Mouse (Mus musculus) urinary bladder, postnatal 4 days (tissue): ENCODE data around the gene Fam189b.
A peak's percentile ranks its signal among the peaks of the same experiment; 100 is the strongest.
"Not testable (repeated sequence)": the region's sequence is repeated elsewhere in the genome, so short reads cannot be mapped to it uniquely, and the experiment has no call there.

Source experiments
- DNase-seq, 2 experiments: peaks; one replicate each; pipeline ENCODE4 v3.0.0; 2021 to 2022; ENCODE audit warnings: low spot score in 2 of 2

The Fam189b gene

GRCm38 (mm10) chr3:89183058-89183958 lies at the start of gene Fam189b:
Gene Fam189b (plus strand): TSS chr3:89183143.
- peak; percentile 83 to 88 for DNase-seq

- no peak for DNase-seq
Observed at GRCm38 (mm10) chr3:89133752-89134151, 49.2 kb upstream of the Fam189b start.

- no peak for DNase-seq
Observed at GRCm38 (mm10) chr3:89135958-89136357, 47.0 kb upstream of the Fam189b start, which contains the start of gene Pklr. Gene Pklr (plus strand): TSS chr3:89136142.

GRCm38 (mm10) chr3:89136365-89136764 lies 46.6 kb upstream of the Fam189b start:
- DNase-seq = no peak

- DNase-seq = no peak
Observed at GRCm38 (mm10) chr3:89144821-89145220, 38.1 kb upstream of the Fam189b start.

GRCm38 (mm10) chr3:89145566-89145965 lies 37.4 kb upstream of the Fam189b start:
- DNase-seq = no peak

GRCm38 (mm10) chr3:89147101-89147978 lies 35.6 kb upstream of the Fam189b start:
- DNase-seq = no peak

- no peak for DNase-seq
Observed at GRCm38 (mm10) chr3:89147979-89148311, 35.0 kb upstream of the Fam189b start.

- DNase-seq = no peak
Observed at GRCm38 (mm10) chr3:89148567-89148966, 34.4 kb upstream of the Fam189b start.

- no peak for DNase-seq
Observed at GRCm38 (mm10) chr3:89152084-89152835, 30.7 kb upstream of the Fam189b start.

- DNase-seq = no peak
Observed at GRCm38 (mm10) chr3:89156951-89157350, 26.0 kb upstream of the Fam189b start.

GRCm38 (mm10) chr3:89158651-89159050 lies 24.3 kb upstream of the Fam189b start:
- DNase-seq = no peak

- DNase-seq = peak in 1 of 2 experiments; percentile 80
Observed at GRCm38 (mm10) chr3:89159211-89159610, 23.7 kb upstream of the Fam189b start.

GRCm38 (mm10) chr3:89159616-89160344 lies 23.2 kb upstream of the Fam189b start, which contains the start of gene Hcn3:
Gene Hcn3 (minus strand): TSS chr3:89160196.
- DNase-seq = peak in 1 of 2 experiments; percentile 43

GRCm38 (mm10) chr3:89161207-89161606 lies 21.7 kb upstream of the Fam189b start:
- DNase-seq = not testable (repeated sequence)

- DNase-seq = no peak
Observed at GRCm38 (mm10) chr3:89161786-89162185, 21.2 kb upstream of the Fam189b start.

- DNase-seq = no peak
Observed at GRCm38 (mm10) chr3:89163123-89163522, 19.8 kb upstream of the Fam189b start.

GRCm38 (mm10) chr3:89163643-89164245 lies 19.2 kb upstream of the Fam189b start:
- no peak for DNase-seq

- peak; percentile 90 to 94 for DNase-seq
Observed at GRCm38 (mm10) chr3:89164506-89165267, 18.3 kb upstream of the Fam189b start, which contains the start of gene Clk2. Gene Clk2 (plus strand): TSS chr3:89164795.
